Mouse (Mus musculus) liver, embryonic 12.5 days (tissue): ENCODE data around the gene Med24. TPM values are rescaled to one million over a fixed set of nuclear protein-coding genes. Genes with fewer than 3 reads are reported as not detected.

ENCODE experiments used
- ATAC-seq: fragments of 200-750 bp; cut with Nextera tagmentation; 2 replicates; pipeline ENCODE4 v1.8.0; 2017; ENCODE audit warnings: moderate number of reproducible peaks, mild to moderate bottlenecking, moderate library complexity
- H3K27ac ChIP-seq: fragments of 300-500 bp; sonication (generic); 2 replicates; pipeline ENCODE4 v1.5.1; 2016; ENCODE audit warnings: mild to moderate bottlenecking
- H3K27me3 ChIP-seq: fragments of 300-500 bp; sonication (generic); replicated peaks from 2 replicates; pipeline ENCODE4 v1.6.1; 2016; ENCODE audit warnings: mild to moderate bottlenecking, moderate library complexity
- H3K36me3 ChIP-seq: fragments of 300-500 bp; sonication (generic); 2 replicates; pipeline ENCODE4 v1.6.1; 2016; ENCODE audit warnings: mild to moderate bottlenecking, moderate library complexity
- H3K4me1 ChIP-seq: fragments of 300-500 bp; sonication (generic); 2 replicates; pipeline ENCODE4 v1.6.1; 2016
- H3K4me2 ChIP-seq: fragments of 300-500 bp; sonication (generic); 2 replicates; pipeline ENCODE4 v1.6.1; 2016; ENCODE audit warnings: mild to moderate bottlenecking, moderate library complexity
- H3K4me3 ChIP-seq: fragments of 300-500 bp; sonication (generic); 2 replicates; pipeline ENCODE4 v1.5.1; 2016; ENCODE audit warnings: mild to moderate bottlenecking, moderate library complexity
- H3K9ac ChIP-seq: fragments of 300-500 bp; sonication (generic); 2 replicates; pipeline ENCODE4 v1.6.1; 2016; ENCODE audit warnings: mild to moderate bottlenecking, moderate library complexity
- H3K9me3 ChIP-seq: fragments of 300-500 bp; sonication (generic); replicated peaks from 2 replicates; pipeline ENCODE4 v1.6.1; 2016; ENCODE audit warnings: mild to moderate bottlenecking, moderate library complexity
- WGBS: fragments of 180-500 bp; shearing (Covaris S2); methylation state at CpG from one replicate; pipeline ENCODE4 v1.1.7; 2016; ENCODE audit not compliant: insufficient replicate concordance; 5-methylcytosine and 5-hydroxymethylcytosine counted together
- polyA plus RNA-seq: library from polyadenylated mRNA; unstranded; fragments of >200 nt; fragmentation: Nextera tagmentation; extraction: Ambion mirVana; gene quantifications from 2 replicates; pipeline ENCODE4 v1.2.1, GENCODE M21; 2016

The Med24 gene
- polyA plus RNA-seq, 1 experiment from 2014 or later = 43.7 TPM

- no peak for ATAC-seq
- 82% methylated on average over 22 of the region's 22 CpGs for WGBS
- Histone ChIP-seq H3K4me3 (no peak overlapping the region), H3K4me2 (no peak overlapping the region), H3K27ac (0 out of 2 replicates have a peak overlapping the region, but pooled peaks have one; percentile 1), H3K9ac (no peak overlapping the region), H3K9me3 (no peaks in the 10 kb centered on the region), H3K27me3 (no peaks in the 10 kb centered on the region), H3K4me1 (peaks cover 41% of the 10 kb centered on the region), H3K36me3 (peaks cover 82% of the 10 kb centered on the region)
Observed at GRCm38 (mm10) chr11:98707401-98708281, 21.6 kb downstream of the Med24 start.

- WGBS = 88% methylated on average over 10 of the region's 10 CpGs
- Histone ChIP-seq H3K27me3 (peaks cover 15% of the 10 kb centered on the region), H3K36me3 (peaks cover 61% of the 10 kb centered on the region), H3K27ac (no peak overlapping the region), H3K9me3 (no peaks in the 10 kb centered on the region), H3K9ac (no peak overlapping the region), H3K4me2 (no peak overlapping the region), H3K4me3 (no peak overlapping the region), H3K4me1 (peaks cover 27% of the 10 kb centered on the region)
- ATAC-seq = no peak
Observed at GRCm38 (mm10) chr11:98705021-98705420, 24.2 kb downstream of the Med24 start.

- H3K4me2 ChIP-seq = no peak overlapping the region
- H3K27ac ChIP-seq = no peak overlapping the region
- H3K4me1 ChIP-seq = peaks cover 6% of the 10 kb centered on the region
- peaks cover 15% of the 10 kb centered on the region for H3K27me3 ChIP-seq
- no peak overlapping the region for H3K4me3 ChIP-seq
- 67% methylated on average over 5 of the region's 5 CpGs for WGBS
- ATAC-seq = no peak
- H3K9ac ChIP-seq = no peak overlapping the region
- peaks cover 34% of the 10 kb centered on the region for H3K36me3 ChIP-seq
- H3K9me3 ChIP-seq = no peaks in the 10 kb centered on the region
Observed at GRCm38 (mm10) chr11:98702323-98702722, 26.9 kb downstream of the Med24 start.

DNA sequence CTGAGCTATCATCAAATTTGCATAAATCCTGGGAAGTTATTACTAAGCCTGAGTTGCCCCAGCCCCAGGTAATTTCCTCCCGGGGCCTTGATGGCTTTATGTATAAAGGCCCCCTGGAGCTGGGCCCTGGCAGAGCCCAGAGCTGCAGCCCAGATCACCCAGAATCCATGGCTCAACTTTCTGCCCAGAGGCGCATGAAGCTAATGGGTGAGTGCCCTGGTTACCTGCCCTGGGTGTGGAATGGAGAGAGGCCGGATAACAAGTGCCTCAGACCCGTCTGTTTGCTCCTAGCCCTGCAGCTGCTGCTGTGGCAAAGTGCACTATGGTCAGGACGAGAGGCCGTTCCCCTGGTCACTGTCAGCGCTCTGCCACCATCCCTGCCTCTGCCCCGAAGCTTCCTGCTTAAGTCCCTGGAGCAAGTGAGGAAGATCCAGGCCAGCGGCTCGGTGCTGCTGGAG lies 28.0 kb downstream of the Med24 start, which contains the start of gene Csf3:
TSS of gene Csf3 (plus strand) at position 51 of the 458 bp plus-strand sequence.
- WGBS = 51% methylated on average over 10 of the region's 10 CpGs
- no peak within 1 kb of the TSS for H3K27ac ChIP-seq
- no peak within 1 kb of the TSS for H3K4me3 ChIP-seq
- ATAC-seq = no peak
- H3K4me1 ChIP-seq = peaks cover 6% of the 10 kb centered on the region
- H3K27me3 ChIP-seq = peaks cover 15% of the 10 kb centered on the region
- peaks cover 30% of the 10 kb centered on the region for H3K36me3 ChIP-seq
- H3K4me2 ChIP-seq = no peak within 1 kb of the TSS
- no peaks in the 10 kb centered on the region for H3K9me3 ChIP-seq
- no peak within 1 kb of the TSS for H3K9ac ChIP-seq

GRCm38 (mm10) chr11:98699911-98700310 lies 29.3 kb downstream of the Med24 start:
- no peak overlapping the region for H3K4me3 ChIP-seq
- H3K27me3 ChIP-seq = peaks cover 15% of the 10 kb centered on the region
- no peak overlapping the region for H3K27ac ChIP-seq
- H3K4me2 ChIP-seq = no peak overlapping the region
- 32% methylated on average over 4 of the region's 4 CpGs for WGBS
- H3K9ac ChIP-seq = no peak overlapping the region
- no peaks in the 10 kb centered on the region for H3K9me3 ChIP-seq
- peaks cover 6% of the 10 kb centered on the region for H3K4me1 ChIP-seq
- peaks cover 30% of the 10 kb centered on the region for H3K36me3 ChIP-seq
- peak; percentile 63; the same call in 1 of the 2 replicates for ATAC-seq

GRCm38 (mm10) chr11:98698849-98699640 lies 30.2 kb downstream of the Med24 start:
- peaks cover 6% of the 10 kb centered on the region for H3K4me1 ChIP-seq
- H3K9me3 ChIP-seq = no peaks in the 10 kb centered on the region
- no peak overlapping the region for H3K9ac ChIP-seq
- no peak for ATAC-seq
- H3K27me3 ChIP-seq = peaks cover 15% of the 10 kb centered on the region
- H3K27ac ChIP-seq = no peak overlapping the region
- 78% methylated on average over 16 of the region's 16 CpGs for WGBS
- H3K4me2 ChIP-seq = no peak overlapping the region
- no peak overlapping the region for H3K4me3 ChIP-seq
- peaks cover 30% of the 10 kb centered on the region for H3K36me3 ChIP-seq

DNA sequence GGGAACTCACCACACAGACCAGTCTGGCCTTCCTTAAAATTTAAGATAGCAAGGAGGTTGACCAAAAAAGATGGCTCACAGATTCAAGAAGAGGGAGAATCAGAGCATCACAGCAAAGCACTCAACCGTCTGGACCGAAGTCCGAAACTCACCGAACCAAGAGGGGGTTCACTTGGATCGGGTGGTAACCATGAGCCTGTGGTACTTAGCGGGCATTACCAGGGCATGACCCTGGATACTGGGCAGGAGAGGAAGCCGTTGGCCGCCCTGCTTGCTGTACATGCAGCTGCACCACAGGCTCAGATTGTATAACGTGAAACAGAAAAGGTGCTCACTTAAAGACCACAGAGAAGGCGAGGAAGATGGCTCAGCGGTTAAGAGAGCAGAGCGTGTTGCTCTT lies 32.0 kb downstream of the Med24 start:
- no peak for ATAC-seq
- WGBS = 85% methylated on average over 12 of the region's 12 CpGs
- Histone ChIP-seq H3K4me2 (no peak overlapping the region), H3K36me3 (peaks cover 47% of the 10 kb centered on the region), H3K4me3 (no peak overlapping the region), H3K27me3 (peaks cover 15% of the 10 kb centered on the region), H3K9me3 (no peaks in the 10 kb centered on the region), H3K9ac (no peak overlapping the region), H3K4me1 (no peaks in the 10 kb centered on the region), H3K27ac (no peak overlapping the region)

DNA sequence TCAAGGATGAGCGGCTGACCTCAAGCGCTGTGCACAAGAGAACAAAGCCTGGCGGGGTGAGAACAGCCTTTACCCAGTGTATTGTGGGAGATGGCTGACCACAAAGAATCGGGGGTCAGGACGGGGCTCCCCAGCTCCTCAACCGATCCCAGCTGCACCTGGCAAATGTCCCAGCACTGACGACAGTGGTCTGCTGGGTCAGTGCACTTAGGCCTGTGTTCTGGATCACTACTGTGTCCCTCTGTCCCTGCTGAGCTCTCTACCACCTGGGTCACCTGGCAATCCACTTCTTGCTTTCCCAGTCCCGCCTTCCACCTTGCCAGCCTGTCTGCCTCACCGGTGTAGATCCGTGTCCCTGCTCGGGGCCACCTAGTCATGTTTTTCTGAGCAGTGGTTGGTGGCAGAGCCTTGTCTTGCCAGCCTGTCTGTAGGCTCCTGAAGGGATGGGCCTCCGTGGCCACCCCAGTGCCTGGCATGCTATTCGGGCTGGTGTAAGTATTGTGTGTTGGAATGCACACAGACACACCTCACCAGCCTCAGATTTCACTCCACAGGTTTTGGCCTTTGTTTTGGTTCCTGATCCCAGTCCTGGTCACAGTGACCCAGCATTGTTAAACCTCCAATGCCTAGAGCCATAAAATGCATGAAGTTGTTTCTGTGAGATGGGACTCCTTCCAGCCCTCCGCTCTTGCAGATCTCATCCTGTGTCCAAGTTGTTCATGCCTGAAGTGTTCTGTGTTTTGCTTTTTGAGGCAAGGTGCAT lies 32.6 kb downstream of the Med24 start:
- H3K36me3 ChIP-seq = peaks cover 53% of the 10 kb centered on the region
- WGBS = 82% methylated on average over 14 of the region's 14 CpGs
- ATAC-seq = no peak

DNA sequence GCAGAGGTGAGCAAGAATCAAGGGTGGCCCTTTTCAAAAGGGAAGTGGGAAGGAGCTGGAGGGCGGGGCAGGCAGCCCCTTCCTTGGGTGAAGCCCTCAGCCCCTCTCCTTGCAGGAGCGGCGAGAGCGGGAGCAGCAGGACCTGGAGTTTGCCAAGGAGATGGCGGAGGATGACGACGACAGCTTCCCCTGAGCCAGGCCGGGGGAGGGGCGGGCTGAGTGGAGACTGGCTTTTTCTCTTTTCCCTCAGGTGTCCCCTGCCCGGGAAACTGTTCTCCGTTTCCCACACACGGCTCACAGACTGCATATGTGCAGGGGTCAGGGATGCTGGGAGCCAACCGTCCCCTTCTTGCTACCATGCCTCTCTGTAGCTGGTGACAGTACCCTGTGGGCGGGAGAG lies 33.8 kb downstream of the Med24 start:
- 74% methylated on average over 14 of the region's 14 CpGs for WGBS
- Histone ChIP-seq H3K9me3 (no peaks in the 10 kb centered on the region), H3K4me3 (no peak overlapping the region), H3K4me1 (no peaks in the 10 kb centered on the region), H3K9ac (no peak overlapping the region), H3K27me3 (peaks cover 3% of the 10 kb centered on the region; the same call in 1 of the 2 replicates), H3K36me3 (peaks cover 65% of the 10 kb centered on the region), H3K4me2 (no peak overlapping the region), H3K27ac (no peak overlapping the region)
- no peak for ATAC-seq

More for the DNA sequence above, 32.6 kb downstream of the Med24 start:
- Histone ChIP-seq H3K9ac (no peak overlapping the region), H3K4me2 (no peak overlapping the region), H3K27me3 (peaks cover 15% of the 10 kb centered on the region), H3K4me1 (no peaks in the 10 kb centered on the region), H3K9me3 (no peaks in the 10 kb centered on the region), H3K27ac (no peak overlapping the region), H3K4me3 (no peak overlapping the region)

DNA sequence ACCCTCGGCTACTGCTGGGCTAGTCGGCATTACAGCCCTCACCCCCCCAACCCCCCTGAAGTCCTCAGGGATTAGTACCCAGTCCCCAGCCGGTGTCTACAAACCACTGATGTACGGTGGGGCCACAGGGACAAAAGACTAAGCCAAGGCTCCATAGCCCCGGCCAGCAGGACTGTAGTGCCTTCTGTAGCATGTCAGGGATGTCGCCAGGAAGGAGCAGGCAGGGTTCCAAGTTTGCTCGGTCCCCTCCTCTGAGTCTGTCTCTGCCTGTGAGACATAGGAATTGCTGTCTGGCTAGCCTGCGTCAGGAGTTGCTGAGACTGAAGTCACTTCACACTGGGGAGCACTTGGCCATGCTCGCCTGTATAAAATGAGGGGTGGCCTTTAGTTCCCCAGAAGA lies 34.9 kb downstream of the Med24 start:
- no peak for ATAC-seq
- Histone ChIP-seq H3K4me1 (no peaks in the 10 kb centered on the region), H3K36me3 (peaks cover 76% of the 10 kb centered on the region), H3K4me3 (no peak overlapping the region), H3K27ac (no peak overlapping the region), H3K27me3 (no peaks in the 10 kb centered on the region), H3K4me2 (no peak overlapping the region), H3K9me3 (no peaks in the 10 kb centered on the region), H3K9ac (no peak overlapping the region)
- 85% methylated on average over 9 of the region's 9 CpGs for WGBS

GRCm38 (mm10) chr11:98693746-98694145 lies 35.5 kb downstream of the Med24 start:
- Histone ChIP-seq H3K27me3 (no peaks in the 10 kb centered on the region), H3K4me3 (no peak overlapping the region), H3K4me2 (no peak overlapping the region), H3K27ac (no peak overlapping the region), H3K4me1 (no peaks in the 10 kb centered on the region), H3K9me3 (no peaks in the 10 kb centered on the region), H3K36me3 (peaks cover 79% of the 10 kb centered on the region), H3K9ac (no peak overlapping the region)
- 86% methylated on average over 9 of the region's 9 CpGs for WGBS
- no peak for ATAC-seq
